Mouse (Mus musculus): ENCODE data around the gene Asb13. TPM values are rescaled to one million over a fixed set of nuclear protein-coding genes. Genes with fewer than 3 reads are reported as not detected.

The Asb13 gene
- total RNA-seq, 1 experiment from 2014 or later, result 14.4 TPM

- ATAC-seq (replicated peaks in 1 of 2; ENCODE audit: insufficient read depth in 1 of 2, low FRiP score in 2 of 2, low TSS enrichment in 1 of 2, low read depth in 1 of 2, poor library complexity in 2 of 2, severe bottlenecking in 2 of 2), result no peak
Observed at GRCm38 (mm10) chr13:3650569-3650968, 16.7 kb downstream of the Asb13 start.

- no peak for ATAC-seq (replicated peaks in 1 of 2; ENCODE audit: insufficient read depth in 1 of 2, low FRiP score in 2 of 2, low TSS enrichment in 1 of 2, low read depth in 1 of 2, poor library complexity in 2 of 2, severe bottlenecking in 2 of 2)
Observed at GRCm38 (mm10) chr13:3654432-3654831, 20.6 kb downstream of the Asb13 start.

DNA sequence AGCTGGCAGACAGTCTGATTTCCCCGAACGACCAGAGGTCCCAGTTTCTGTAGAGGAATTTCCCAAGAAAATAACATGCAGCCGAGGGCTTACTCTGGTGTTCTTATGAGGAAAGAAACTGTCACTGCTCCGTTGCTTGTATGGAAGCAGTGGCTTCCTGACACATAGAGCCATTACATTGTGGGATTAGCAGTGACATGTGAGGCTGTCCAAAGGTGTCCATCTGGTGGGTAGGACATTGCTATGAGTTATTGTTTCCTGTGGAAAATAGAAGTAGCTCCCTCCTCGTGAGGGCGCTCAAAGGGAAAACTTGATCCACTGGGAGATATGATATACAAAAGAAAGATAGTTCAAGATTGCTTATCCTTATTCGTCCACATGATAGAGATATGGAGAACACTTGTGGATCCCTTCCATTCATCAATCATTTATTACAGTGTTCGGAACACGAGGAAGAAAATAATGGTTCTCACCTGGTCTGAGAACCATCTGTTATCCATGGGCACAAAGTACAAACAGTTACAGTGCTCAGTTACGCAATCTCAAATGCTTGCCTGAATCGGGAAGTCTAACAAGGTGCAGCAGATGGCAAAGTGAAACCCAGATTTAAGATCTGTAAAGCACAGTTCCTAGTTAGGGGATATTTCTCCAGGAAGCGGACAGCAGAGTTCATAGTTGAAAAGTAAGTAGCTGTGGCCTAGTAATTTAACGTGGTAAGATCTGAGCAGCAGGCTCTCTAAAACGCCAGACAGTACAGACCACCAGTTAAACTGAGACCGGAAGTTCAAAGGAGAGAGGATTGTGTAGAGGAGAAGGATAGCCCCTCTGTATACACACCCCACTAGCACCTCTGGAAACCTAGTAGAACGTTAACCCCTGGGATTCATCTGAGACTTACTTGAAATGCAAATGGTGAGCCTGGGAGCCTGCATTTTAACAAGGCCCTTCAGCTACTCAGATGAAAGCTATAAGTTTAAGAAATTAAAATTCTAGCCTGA, 25.6 kb downstream of the Asb13 start:
- peak; percentile 39 to 42; a peak in 2 of 4 replicates for ATAC-seq (replicated peaks in 1 of 2; ENCODE audit: insufficient read depth in 1 of 2, low FRiP score in 2 of 2, low TSS enrichment in 1 of 2, low read depth in 1 of 2, poor library complexity in 2 of 2, severe bottlenecking in 2 of 2)

DNA sequence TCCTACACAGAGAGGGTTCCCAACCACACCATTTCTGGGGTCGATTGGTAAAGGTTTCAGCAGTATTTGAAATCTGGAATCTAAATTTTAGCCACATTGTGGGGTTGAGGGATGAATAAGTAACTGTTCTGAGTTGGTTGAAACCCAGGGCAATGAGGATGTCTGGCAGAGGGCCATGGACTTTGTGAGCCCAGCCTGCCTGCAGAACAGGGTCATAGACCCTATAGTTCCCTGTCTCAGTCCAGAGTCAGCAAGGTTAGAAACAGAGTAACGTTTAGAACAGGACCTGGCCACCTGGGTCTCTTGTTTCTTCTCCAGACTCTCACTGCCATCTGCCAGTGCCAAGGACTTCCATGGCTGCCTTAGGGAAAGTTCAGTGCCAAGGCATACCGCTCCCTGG, 30.4 kb downstream of the Asb13 start:
- no peak for ATAC-seq (replicated peaks in 1 of 2; ENCODE audit: insufficient read depth in 1 of 2, low FRiP score in 2 of 2, low TSS enrichment in 1 of 2, low read depth in 1 of 2, poor library complexity in 2 of 2, severe bottlenecking in 2 of 2)

DNA sequence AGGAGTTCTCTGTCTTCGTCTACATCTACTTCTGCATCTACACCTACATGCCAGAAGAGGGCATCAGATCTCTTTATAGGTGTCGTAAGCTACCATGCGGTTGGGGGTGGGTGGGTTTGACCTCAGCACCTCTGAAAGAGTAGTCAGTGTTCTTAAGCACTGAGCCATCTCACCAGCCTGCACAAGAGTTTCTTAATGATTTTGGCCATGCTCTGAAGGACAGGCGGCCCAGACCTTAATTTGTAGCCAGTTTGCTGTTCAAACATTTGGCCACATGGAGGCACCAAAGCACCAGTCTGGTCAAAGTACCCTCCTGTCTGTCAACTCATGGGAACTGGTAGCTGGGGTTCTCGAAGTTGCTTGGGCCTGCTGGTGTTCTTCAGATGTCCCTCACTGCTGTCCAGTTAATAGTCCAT, 31.5 kb downstream of the Asb13 start:
- ATAC-seq (replicated peaks in 1 of 2; ENCODE audit: insufficient read depth in 1 of 2, low FRiP score in 2 of 2, low TSS enrichment in 1 of 2, low read depth in 1 of 2, poor library complexity in 2 of 2, severe bottlenecking in 2 of 2), result peak; percentile 87 to 93

- ATAC-seq (replicated peaks in 1 of 2; ENCODE audit: insufficient read depth in 1 of 2, low FRiP score in 2 of 2, low TSS enrichment in 1 of 2, low read depth in 1 of 2, poor library complexity in 2 of 2, severe bottlenecking in 2 of 2), result no peak
Observed at GRCm38 (mm10) chr13:3667288-3667873, 33.5 kb downstream of the Asb13 start.

- no peak for ATAC-seq (replicated peaks in 1 of 2; ENCODE audit: insufficient read depth in 1 of 2, low FRiP score in 2 of 2, low TSS enrichment in 1 of 2, low read depth in 1 of 2, poor library complexity in 2 of 2, severe bottlenecking in 2 of 2)
Observed at GRCm38 (mm10) chr13:3668068-3668467, 34.2 kb downstream of the Asb13 start.

- ATAC-seq (replicated peaks in 1 of 2; ENCODE audit: insufficient read depth in 1 of 2, low FRiP score in 2 of 2, low TSS enrichment in 1 of 2, low read depth in 1 of 2, poor library complexity in 2 of 2, severe bottlenecking in 2 of 2), result no peak
Observed at GRCm38 (mm10) chr13:3669611-3670010, 35.8 kb downstream of the Asb13 start.

DNA sequence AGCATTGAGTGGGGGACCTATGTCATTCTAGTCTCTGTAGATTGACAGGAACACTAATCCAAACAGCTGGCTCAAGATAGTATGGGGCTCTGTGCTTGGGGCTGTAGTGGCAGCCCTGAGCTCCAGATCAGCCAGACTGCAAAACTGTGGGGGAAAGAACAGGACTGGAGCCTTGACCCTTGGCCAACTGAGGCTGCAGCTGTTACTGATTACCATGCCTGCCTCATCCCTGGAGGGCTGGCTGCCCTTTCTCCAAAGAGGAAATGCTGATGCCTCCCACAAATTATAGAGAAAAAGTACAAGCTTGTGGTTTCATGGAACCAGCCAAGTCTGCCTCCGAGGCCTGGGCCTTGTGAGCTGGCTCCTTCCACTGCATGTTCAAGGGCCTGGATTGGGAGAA, 36.2 kb downstream of the Asb13 start:
- no peak for ATAC-seq (replicated peaks in 1 of 2; ENCODE audit: insufficient read depth in 1 of 2, low FRiP score in 2 of 2, low TSS enrichment in 1 of 2, low read depth in 1 of 2, poor library complexity in 2 of 2, severe bottlenecking in 2 of 2)

GRCm38 (mm10) chr13:3673151-3673550, 39.3 kb downstream of the Asb13 start:
- ATAC-seq (replicated peaks in 1 of 2; ENCODE audit: insufficient read depth in 1 of 2, low FRiP score in 2 of 2, low TSS enrichment in 1 of 2, low read depth in 1 of 2, poor library complexity in 2 of 2, severe bottlenecking in 2 of 2), result no peak

GRCm38 (mm10) chr13:3673622-3674021, 39.8 kb downstream of the Asb13 start:
- no peak for ATAC-seq (replicated peaks in 1 of 2; ENCODE audit: insufficient read depth in 1 of 2, low FRiP score in 2 of 2, low TSS enrichment in 1 of 2, low read depth in 1 of 2, poor library complexity in 2 of 2, severe bottlenecking in 2 of 2)

DNA sequence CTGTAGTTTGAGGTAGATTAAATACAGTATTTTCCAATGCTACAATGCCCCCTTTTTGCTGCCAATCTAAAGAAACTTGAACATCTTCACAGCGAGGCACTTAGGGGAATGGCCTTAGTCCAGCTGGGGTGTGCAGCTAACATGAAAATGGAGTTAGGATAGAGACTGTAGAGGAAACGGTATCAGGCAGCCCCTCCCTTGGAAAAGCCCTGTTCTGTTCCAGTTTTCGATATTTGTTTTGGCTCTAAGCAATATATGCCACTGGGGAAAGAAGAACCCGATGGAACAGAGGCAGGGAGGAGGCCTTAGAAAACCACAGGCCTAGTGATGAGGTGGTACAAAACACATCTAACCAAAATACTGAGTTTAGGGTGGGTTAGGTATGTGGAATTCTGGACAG, 42.0 kb downstream of the Asb13 start:
- ATAC-seq (replicated peaks in 1 of 2; ENCODE audit: insufficient read depth in 1 of 2, low FRiP score in 2 of 2, low TSS enrichment in 1 of 2, low read depth in 1 of 2, poor library complexity in 2 of 2, severe bottlenecking in 2 of 2), result no peak

DNA sequence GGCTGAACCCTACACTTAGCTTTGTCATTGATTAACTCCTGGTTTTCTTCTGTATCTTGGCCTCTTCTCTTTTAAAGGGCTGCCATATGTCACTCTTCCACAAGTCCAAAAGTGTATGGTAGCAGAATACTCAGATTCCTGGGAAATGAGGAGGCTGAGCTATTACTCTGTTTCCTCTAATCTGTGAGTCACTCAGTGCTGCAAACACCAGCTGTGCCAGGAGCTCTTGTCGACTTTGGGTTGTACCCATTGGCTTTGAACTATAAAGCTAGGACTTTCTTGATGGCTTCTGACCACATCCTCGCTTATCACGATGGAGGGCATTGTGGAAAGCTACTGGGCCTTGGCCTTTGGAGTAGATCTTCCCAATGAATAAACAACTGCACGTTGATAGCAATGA, 45.3 kb downstream of the Asb13 start:
- ATAC-seq (replicated peaks in 1 of 2; ENCODE audit: insufficient read depth in 1 of 2, low FRiP score in 2 of 2, low TSS enrichment in 1 of 2, low read depth in 1 of 2, poor library complexity in 2 of 2, severe bottlenecking in 2 of 2), result no peak

GRCm38 (mm10) chr13:3686306-3686705, 52.5 kb downstream of the Asb13 start:
- ATAC-seq (replicated peaks in 1 of 2; ENCODE audit: insufficient read depth in 1 of 2, low FRiP score in 2 of 2, low TSS enrichment in 1 of 2, low read depth in 1 of 2, poor library complexity in 2 of 2, severe bottlenecking in 2 of 2), result no peak

- ATAC-seq (replicated peaks in 1 of 2; ENCODE audit: insufficient read depth in 1 of 2, low FRiP score in 2 of 2, low TSS enrichment in 1 of 2, low read depth in 1 of 2, poor library complexity in 2 of 2, severe bottlenecking in 2 of 2), result no peak
Observed at GRCm38 (mm10) chr13:3694599-3695343, 60.9 kb downstream of the Asb13 start.

- no peak for ATAC-seq (replicated peaks in 1 of 2; ENCODE audit: insufficient read depth in 1 of 2, low FRiP score in 2 of 2, low TSS enrichment in 1 of 2, low read depth in 1 of 2, poor library complexity in 2 of 2, severe bottlenecking in 2 of 2)
Observed at GRCm38 (mm10) chr13:3696977-3697735, 63.3 kb downstream of the Asb13 start.

DNA sequence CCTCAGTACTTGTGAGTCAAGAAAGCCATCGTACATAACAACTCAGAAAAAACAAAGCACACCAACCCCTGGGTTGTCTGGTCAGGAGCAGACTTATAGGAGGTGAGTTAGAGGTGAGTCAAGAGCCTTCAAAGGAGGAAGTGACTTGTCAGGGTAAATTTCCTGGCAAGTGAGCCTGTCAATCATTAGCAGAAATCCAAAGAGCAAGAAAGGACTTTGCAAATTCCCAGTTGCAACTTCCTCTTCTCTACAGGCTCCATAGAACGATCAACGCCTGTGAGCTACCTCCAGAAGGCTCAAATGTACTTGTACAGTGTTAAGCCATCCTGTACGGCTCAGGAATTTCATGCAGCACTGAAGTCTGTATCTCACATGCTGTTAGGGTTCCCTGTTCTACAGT, 66.9 kb downstream of the Asb13 start:
- peak; percentile 32 to 36; a peak in 3 of 4 replicates for ATAC-seq (replicated peaks in 1 of 2; ENCODE audit: insufficient read depth in 1 of 2, low FRiP score in 2 of 2, low TSS enrichment in 1 of 2, low read depth in 1 of 2, poor library complexity in 2 of 2, severe bottlenecking in 2 of 2)
